Mouse (Mus musculus) bone marrow, adult 2 months (tissue): Measurements from ENCODE around the gene Iqcn.
A peak's percentile ranks its signal among the peaks of the same experiment; 100 is the strongest.

Experiments
- CTCF ChIP-seq: fragments of 200-500 bp; IDR thresholded peaks from 2 replicates; pipeline ENCODE4 v1.5.1; 2011; ENCODE audit warnings: low read length, control low read depth; ENCODE audit not compliant: control insufficient read depth, insufficient read depth
- POLR2A ChIP-seq: fragments of 200-500 bp; IDR thresholded peaks from 2 replicates; pipeline ENCODE4 v1.6.1; 2011; ENCODE audit warnings: low read depth, mild to moderate bottlenecking, control low read depth, low read length, borderline replicate concordance; ENCODE audit not compliant: control insufficient read depth

GRCm38 (mm10) chr8:70757523-70758307 lies 54.5 kb downstream of the Iqcn start:
- peak; percentile 70 for TF ChIP-seq CTCF
- no peak for TF ChIP-seq POLR2A
